Mouse (Mus musculus) thymus, postnatal 14 days (tissue): ENCODE data around the gene Cadm1.

Experiments
- DNase-seq: peaks from one replicate; pipeline ENCODE4 v3.0.0; 2021

Gene Cadm1

DNA sequence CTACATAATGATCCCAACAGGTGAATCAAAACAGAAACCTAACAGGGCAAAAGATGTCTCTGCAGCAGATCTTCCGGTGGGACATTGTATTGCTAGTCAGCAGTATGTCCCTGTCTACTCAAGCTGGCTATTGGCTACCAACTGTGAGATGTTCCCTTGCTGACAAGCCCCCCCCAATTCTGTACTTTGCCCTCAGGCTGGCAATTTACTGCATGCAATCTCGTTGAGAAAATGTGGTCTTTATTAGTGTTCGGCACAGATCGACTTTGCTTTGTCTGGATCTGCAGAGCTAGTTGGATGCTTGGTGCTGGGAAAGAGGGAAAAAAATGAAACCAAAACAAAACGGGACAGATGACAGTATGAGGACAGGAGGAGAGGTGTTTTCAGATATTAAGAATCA is 222.5 kb downstream of the Cadm1 start:
- no peak for DNase-seq

DNA sequence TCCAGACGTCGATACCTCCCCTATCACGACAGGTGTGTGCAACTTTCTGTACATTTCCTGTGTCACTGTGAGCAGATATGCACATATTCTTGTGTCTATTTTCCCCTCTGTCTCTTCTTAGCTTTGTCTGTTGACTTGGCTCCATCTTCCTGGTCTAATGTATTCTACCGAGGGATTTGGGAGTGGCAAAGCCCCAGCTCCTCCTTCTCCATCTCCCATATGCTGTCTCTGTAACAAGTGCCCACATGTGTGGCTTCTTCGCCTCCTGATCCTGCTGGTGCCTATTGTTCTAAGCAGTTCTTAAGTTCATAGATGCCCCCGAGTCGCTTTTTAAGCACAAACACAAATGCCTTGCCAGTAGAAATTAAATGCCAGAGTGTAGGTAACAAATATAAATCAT is 223.2 kb downstream of the Cadm1 start:
- no peak for DNase-seq

DNA sequence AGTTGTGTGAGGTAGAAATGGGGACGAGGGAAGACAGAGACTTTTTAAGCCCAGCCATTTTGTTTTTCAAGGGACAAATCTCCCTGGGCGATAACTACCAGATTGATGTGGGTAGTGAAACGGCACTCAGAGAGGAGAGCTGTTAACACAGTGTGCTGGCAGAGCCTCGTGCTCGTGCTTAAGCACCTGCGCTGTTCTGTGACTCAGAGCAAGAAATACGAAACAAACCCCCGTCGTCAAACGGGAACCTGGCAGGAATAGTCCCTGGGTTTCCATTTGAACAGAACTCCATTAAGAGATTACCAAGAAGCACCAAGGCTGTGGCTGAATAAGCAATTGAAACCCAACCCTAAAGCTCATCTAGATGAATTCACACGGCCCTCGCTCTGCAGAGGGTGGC is 225.1 kb downstream of the Cadm1 start:
- DNase-seq, result no peak

DNA sequence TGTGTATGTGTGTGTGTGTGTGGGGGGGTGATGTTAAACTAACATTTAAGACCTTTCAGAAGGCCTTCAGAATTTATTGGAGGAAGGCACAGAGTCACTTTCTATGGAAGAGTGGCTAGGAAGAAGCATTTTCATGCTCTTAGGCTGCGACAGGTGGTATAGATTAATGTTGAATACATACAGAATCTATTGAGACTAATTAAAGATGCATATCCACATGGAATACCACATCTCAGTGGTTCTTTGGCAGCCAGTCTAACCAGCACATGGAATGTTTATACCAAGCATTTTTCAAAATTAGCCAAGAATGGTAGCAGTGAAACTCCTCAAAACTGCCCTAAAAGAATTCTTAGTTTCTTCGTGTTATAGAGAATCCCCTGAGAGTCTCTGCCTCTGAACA is 227.8 kb downstream of the Cadm1 start:
- no peak for DNase-seq

DNA sequence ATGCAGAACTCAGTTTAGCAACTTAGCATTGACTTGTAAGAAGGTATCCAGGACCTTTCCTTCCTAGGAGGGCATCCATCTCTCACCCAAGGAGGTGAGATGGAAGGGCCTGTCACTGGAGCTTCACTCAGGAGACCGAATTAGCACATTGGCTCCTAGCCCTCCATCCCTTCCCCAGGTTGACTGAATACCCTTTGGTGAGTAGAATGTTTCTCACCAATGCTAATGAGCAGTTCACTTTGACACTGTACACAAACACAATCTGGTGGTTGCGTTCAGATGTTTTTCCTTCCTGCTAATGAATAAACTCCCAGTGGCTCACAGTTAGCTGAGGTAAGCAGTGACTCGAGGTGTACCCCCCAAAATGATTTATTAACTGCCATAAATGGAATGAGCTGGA is 228.3 kb downstream of the Cadm1 start:
- no peak for DNase-seq

DNA sequence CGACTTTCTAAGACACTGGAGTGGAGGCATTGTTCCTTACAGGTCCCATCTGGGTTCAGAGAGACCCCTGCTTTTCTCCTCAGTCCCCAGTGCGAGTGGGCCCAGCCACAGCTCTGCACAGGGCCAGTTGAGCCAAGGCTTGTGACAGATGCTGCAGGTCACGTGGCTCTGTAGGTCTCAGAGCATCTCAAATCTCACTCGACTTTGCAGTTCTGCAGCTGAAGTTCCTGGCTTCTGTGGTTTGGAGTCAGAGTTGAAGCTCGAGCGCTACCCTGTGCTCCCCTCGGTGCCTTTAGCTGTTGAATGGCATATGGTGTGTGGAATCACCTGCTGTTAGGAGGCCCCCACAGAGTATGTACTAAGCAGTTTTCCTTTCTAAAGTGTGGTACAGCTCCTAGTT is 229.8 kb downstream of the Cadm1 start:
- peak; percentile 35 for DNase-seq

DNA sequence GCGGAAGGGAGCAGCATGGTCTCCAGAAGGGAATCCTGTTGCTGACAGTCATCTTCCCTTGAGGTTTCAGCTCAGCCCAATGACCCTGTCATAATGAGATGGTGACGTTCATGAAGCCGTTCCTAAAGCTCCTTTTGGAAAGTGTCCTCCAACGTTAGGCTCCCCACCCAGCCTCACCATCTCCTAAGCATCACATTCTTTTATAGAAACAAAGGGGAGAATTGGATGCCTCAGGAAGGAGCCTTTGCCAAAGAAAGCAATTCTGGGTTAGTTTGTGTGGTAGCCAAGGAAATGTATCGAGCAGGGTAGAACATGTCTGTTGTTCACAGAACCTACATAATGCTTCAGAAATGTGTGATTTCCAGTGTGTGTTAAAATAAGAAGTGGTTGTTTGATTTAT is 231.6 kb downstream of the Cadm1 start:
- no peak for DNase-seq

DNA sequence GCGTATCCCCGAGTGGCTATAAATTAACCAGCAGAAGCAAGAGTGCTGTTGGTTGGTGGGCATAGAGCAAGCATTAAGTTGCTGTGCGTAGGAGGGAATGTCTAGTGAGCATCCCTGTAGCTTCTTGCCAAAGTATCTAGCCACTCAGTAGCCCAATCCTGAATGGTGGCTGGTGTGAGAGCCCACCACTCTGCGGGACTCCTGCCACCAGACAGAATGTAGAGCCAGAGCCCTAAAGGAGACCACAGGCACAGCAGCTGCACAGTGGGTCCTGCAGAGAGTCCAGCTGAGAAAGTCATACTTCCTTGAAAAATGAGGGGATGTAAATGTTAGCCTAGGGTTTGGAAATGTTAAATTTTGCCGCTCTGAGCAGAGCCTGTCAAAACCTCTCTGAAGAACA is 232.9 kb downstream of the Cadm1 start:
- DNase-seq, result no peak

DNA sequence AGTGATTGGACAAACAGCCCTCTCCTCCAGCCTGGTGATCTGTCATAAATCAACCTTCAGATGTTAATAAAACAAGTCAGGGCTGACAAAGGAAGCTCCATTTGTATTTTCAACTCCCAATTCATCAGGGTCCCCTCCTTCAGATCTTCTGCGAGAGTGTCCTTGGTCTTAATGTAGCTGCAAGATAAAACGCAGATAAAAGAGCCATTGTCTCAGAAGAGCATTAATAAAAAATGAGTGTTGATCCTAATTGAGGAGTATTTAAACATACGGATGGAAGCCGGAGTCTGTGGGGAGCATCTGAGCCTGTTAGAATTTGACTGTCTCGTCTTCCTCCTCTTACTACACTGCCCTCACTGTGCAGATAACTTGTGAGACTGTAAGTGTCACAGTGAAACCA is 234.9 kb downstream of the Cadm1 start:
- DNase-seq, result no peak

DNA sequence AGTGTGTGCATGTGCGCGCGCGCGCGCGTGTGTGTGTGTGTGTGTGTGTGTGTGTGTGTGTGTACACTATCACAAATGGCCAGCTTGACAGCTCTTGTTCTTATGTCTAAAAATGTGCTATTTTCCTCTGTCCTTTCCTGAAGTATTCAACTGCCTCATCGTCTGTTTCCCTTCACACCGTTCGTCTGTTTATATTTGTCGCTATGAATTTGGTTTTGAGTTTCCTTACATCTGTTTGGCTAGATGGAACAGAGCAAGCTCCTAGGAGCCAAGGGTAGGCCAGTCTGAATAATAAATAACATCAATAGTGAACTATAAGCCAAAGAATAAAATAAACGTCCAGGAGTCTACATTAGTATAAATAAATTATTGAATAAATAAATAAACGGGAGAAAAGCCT is 235.3 kb downstream of the Cadm1 start:
- no peak for DNase-seq

DNA sequence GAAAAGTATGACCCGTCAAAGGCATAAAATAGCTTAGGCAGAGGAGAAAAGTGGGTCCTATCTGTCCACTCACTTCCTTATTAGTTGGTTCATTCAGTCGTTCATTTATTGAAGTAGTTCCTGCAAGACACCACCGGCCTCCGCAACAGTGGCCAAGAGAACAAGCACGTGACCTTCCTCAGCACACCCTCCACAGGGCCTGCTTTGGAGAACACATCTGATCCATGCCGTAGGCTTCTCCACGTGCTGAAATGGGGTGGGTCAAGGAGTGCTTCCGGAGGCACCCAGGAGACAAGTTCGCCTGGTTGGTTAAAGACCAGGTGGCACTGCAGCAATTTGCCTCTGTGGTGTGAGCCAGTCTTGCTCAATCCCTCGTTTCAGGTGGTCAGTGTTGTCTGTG is 236.4 kb downstream of the Cadm1 start:
- DNase-seq, result no peak

DNA sequence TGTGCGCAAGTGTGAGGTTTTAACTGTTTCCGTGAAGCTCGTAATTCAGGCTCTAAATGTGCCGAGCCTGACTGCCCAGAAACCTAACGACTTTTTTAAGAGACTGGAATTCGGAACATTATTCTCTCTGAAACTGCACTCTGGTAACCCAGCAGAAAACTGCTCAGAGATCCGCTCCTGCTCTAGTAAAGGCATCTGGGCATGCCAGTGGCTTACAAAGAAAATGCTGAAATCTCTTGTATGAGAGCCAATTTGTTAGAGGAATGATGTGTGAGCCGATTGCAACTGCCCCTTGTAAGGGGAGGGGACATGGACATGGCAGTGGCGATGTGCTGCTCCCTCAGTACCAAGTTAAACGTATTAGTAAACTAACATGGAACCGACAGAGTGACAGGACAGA is 240.9 kb downstream of the Cadm1 start:
- no peak for DNase-seq

DNA sequence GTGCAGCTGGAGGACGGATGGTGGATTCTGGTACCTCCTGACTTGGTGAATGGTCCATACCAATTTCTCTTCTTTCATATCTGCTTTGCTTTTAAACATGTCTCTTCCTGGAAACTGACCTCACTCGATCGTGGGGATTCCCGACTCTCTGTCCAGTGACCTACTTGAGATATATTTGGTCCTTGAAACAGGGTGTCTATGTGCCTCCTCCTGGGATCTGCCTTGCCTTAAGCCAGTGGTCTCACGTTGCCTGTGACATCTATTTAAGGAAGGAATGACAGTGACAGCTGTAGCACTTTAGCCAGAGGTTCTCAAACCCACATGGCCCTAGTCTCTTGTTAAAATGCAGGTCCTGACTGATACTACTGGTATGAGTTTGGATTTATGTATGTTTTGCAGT is 242.0 kb downstream of the Cadm1 start:
- no peak for DNase-seq

DNA sequence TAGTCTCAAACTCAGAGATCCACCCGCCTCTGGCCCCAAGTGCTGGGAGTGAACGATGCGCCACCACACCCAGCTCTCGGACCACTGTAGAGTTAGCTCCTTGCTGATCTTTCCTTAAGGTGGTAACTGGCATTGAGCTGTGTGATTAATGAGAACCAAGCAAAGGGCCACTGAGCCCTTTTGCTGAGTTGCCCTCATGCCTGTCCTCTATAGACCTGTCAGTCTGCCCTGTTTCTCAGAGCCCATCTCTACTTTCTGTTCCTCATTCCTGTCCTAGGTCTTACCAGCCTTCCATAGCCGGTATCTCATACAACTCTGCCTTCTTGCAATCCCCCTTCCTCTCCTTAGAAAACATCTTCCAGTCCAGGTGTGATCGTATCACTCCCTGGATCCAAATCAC is 242.8 kb downstream of the Cadm1 start:
- no peak for DNase-seq

DNA sequence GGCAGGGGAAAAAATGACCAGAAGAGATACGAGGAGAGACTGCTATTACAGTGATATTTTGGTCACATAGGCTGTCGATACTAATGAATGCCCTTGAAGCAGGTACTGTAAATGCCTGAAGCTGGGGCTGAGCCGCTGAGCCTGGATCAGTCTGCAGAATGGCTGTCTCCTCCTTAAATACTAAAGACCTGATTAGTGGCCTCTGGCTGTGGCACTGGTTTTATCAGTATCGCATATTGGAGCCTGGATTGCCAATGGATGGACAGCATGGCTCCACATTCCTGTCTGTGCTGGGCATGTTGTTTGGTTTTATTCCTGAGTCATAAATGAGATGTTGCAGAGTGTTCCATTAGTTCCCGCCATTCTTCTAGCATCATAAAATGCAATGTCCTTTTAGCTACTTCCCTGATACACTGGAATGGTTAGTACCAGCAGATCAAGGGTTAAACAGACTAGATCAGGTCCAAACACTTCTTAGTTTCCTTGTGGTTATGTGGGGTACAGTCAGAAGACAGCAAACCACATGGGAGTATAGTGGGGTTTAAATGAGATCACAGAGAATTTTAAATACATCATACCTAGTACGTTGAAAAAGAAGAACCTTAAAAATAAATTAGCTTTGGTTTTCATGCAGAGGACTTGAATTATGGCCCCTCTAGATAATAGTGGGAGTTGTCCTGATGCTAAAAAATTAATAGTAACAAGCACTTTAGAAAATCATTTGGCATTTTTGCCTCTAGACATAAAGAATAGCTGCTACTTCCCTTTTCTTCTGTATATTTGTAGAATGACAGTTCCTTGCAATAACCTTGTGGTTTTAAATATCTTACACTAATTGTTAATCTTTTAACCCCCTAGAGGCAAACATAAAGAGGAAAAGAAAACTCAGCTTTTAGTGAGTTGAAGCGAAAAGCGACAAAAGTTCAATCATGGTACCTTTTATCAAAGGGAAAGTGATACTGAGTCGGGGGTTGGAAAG is 247.3 kb downstream of the Cadm1 start:
- no peak for DNase-seq

DNA sequence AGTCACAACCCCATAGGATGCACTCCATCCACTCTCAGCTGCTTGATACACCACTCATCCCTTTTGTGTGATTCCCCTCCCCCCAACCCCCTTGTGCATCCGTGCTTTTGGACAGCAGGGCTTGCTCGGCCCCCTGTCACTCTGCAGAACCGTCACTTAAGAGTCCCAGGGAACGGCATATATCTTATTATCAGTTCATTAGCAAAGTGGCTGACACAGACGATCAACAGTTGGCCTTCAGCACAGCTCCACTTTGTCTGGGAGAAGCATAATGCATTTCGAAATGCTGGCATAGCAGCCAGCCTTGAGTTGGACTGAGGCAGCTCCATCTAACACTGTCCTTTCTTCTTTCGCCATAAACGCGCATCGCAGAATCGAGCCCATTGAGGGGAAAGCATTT is 248.5 kb downstream of the Cadm1 start:
- no peak for DNase-seq

DNA sequence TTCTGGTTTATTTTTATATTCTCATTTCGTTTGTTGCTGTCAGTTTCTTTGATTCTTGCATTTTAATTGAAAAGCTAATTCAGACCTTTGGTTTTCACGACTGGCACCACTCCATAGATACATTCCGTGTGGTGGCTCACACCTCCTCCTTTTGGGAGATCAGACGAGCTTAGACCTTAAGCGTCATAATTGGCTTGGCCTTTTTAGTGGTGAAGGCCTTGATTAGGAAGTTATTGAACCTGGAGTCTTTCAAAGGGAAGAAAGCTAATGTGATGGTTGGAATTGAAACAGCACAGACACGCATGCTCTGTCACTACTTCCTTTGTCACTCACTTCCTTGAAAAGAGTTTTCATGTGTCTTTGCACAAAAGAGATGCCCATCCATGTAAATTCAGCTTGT is 249.3 kb downstream of the Cadm1 start:
- DNase-seq, result no peak

DNA sequence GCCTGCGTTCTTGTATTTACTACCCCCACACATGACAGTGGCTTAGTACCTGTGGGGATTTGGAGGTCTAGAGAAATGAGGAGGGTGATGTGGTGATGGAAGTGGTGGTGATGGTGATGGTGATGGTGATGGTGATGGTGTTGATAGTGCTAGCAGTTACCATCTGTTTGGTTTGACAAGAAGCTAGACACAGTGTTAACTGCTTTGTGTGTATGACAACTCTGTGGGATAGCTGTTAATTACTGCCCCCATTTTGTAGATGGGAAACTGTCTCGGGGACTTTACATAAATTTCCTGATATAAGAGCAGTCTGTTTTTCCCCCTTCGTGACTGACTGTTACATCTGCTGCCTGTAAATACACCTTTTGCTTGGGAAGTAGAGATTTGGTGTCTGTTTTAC is 256.7 kb downstream of the Cadm1 start:
- no peak for DNase-seq

DNA sequence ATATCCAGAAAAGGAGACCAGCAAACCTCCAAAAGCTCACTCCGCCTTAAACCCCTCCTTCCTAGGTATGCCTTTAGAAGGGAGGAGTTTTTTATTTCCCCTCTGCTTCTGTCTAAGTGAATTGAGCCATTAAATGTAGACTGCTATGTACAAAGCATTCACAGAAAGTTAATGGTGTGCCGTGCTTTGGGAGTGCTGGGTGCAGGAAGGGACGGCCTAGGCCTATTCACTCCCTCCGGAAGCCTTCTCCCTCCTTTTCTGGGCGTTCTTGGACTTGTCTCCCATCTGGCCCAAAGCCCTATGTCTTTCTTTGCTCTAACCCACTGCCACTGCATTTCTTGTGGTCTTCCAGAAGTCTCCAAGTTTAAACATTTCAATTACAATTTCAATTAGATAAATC is 268.5 kb downstream of the Cadm1 start:
- DNase-seq, result no peak

DNA sequence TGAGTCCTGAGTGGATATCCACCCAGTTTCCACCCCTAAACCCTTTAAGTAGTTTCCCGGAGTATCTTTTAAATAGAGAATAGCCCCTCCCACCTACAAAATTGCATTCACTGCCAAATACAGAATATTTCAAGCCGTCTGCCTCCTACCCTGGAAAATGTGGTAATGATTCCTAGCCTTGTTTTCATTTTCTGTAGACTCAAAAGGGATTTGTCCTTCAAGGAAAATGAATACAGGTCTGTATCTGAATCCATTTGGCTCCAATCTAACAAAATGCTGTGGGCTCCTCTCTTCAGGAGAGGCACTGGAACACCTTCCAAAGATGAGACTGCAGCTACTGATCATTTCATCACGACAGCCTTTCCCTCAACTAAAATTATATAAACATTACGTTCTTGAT is 271.3 kb downstream of the Cadm1 start:
- no peak for DNase-seq

DNA sequence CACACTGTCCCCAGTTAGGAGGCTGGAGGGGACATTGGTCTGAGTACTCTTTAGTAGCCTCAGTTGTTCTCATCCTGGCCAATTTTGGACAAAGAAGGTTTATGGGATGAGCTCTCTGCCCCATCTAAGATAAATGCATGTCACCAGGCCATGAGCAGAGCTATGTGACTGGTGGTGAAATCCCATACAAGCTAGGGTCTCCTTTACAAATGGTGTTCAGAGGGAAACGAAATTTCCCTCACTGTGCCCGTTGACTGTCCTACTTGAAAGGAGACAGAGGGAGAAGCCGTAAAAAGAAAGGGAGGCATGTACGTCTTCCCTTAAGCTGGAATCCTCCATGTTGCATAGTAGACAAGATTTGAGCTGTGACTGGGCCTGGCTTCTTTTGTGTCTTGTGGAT is 272.6 kb downstream of the Cadm1 start:
- no peak for DNase-seq

DNA sequence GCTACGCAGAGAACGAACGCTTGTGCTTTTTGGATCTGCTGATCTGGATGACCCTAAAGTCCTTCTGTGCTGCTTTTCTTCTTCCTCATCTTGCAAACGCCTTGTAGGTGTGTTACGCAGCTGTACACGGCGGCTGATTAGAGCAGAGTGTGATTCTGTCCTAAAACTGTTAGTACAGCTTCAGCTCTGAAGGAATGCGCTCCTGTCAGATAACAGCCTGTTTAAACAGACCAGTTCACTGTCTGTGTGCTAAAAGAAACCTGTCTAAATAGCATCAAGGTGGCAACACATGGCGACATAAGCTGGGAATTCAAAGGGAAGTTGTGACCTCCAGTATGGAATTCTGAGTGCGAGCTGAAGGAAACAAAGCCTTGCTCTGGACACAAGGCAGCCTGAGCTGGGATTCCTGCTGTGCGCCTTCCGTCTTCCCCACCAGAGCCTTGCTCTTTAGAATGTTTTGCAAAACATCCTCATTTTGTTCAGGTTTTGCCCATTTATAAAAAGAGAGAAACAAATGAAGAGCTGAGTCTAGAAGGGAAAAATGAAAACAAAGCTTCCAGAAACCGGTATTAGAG is 273.6 kb downstream of the Cadm1 start:
- no peak for DNase-seq

DNA sequence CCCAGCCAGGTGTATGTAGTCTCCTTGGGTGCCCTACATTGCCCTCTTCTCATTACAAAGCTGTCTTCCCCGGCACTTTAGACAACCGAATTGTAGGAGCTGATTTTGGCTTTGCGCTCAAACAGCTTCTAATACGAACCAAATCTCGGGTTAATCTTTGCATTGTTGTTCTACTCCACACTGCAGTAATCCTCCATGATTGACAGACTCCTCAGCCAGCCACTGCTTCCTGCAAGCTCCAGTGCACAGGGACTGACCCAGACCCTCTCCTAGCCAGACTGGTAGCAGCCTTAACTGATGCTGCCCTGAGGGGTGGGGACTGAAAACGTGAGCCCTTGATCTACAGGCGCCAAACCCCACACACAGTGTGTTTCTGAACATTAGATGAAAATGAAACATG is 275.7 kb downstream of the Cadm1 start:
- no peak for DNase-seq

DNA sequence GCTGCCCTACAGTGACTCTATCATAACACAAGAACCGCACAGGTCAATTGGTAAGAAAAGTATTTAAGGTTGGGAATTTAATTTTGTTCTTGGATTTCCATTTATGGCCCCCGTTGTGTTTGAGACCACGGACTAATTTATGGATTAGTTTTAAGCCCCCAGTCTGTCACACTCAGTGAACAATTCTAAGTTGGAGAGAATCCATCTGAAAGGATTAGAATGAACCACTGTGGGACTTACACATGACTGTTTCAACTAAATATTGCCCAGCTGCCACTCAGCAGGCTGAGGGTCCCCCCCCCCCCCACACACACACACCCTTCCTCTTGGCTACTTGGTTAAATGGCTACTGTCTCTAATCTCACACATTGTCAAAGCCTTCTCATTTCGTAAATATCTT is 295.7 kb downstream of the Cadm1 start:
- no peak for DNase-seq

DNA sequence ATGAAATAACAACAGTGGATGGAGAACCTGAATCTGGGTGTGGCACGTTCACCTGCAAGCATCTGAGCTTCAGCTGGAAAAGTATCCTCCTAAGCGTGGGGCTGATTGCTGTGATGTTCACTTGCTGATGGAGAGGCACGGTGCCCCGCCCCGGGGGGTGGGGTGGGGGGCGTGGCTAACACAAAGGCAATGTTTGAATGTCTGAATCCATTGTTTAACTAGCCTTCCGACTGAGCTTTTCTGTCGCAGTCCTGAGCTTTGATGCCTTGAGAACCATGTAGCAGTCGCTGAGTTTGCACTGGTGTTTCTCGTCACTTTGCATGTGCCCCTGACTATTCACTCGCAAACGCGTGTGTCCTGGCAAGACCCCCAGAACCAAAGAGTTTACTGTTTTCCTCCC is 298.8 kb downstream of the Cadm1 start:
- DNase-seq, result peak; percentile 27
